Mouse (Mus musculus) lung, postnatal 0 days (tissue): ENCODE results near the gene Espnl.

ENCODE experiments used
- CTCF ChIP-seq: IDR thresholded peaks from 2 replicates; pipeline ENCODE4 v1.5.1; 2016; ENCODE audit warnings: antibody characterized with exemption, mild to moderate bottlenecking
- EP300 ChIP-seq: IDR thresholded peaks from 2 replicates; pipeline ENCODE4 v1.6.1; 2016; ENCODE audit warnings: antibody characterized with exemption, mild to moderate bottlenecking, control low read depth

- no peak for TF ChIP-seq CTCF
- no peak for TF ChIP-seq EP300
Measured at GRCm38 (mm10) chr1:91397927-91398259, 76.0 kb downstream of the Espnl start.
